Mouse (Mus musculus) liver, adult 2 months (tissue): ENCODE data around the gene St14. TPM values are rescaled to one million over a fixed set of nuclear protein-coding genes. Genes with fewer than 3 reads are reported as not detected.

Experiments used
- DNase-seq: peaks from one replicate; pipeline ENCODE4 v3.0.0-alpha.2; 2011; ENCODE audit warnings: low read depth, low spot score; ENCODE audit errors: extremely low read depth
- H3K27ac ChIP-seq: fragments of 200-500 bp; replicated peaks from 2 replicates; pipeline ENCODE4 v1.5.1; 2012; ENCODE audit warnings: low read depth, mild to moderate bottlenecking, control low read depth, inconsistent platforms, low read length; ENCODE audit not compliant: insufficient read depth
- H3K27me3 ChIP-seq: fragments of 200-500 bp; 2 replicates; pipeline ENCODE4 v1.6.1; 2012; ENCODE audit warnings: mild to moderate bottlenecking, moderate library complexity, low read length, inconsistent platforms; ENCODE audit not compliant: control insufficient read depth, insufficient read depth
- H3K36me3 ChIP-seq: fragments of 200-500 bp; 2 replicates; pipeline ENCODE4 v1.6.1; 2012; ENCODE audit warnings: low read length, inconsistent platforms; ENCODE audit not compliant: control insufficient read depth, insufficient read depth
- H3K4me1 ChIP-seq: fragments of 200-500 bp; 2 replicates; pipeline ENCODE4 v1.6.1; 2011; ENCODE audit warnings: low read length; ENCODE audit not compliant: control insufficient read depth, insufficient read depth
- H3K4me3 ChIP-seq: fragments of 200-500 bp; 2 replicates; pipeline ENCODE4 v1.5.1; 2011; ENCODE audit warnings: low read depth, mild to moderate bottlenecking, control low read depth, low read length, moderate library complexity; ENCODE audit not compliant: insufficient read depth
- H3K79me2 ChIP-seq: fragments of 200-500 bp; 2 replicates; pipeline ENCODE4 v1.6.1; 2012; ENCODE audit warnings: inconsistent platforms, mild to moderate bottlenecking, low read length, moderate library complexity; ENCODE audit not compliant: control insufficient read depth, insufficient read depth
- H3K9ac ChIP-seq: fragments of 200-500 bp; 2 replicates; pipeline ENCODE4 v1.6.1; 2012; ENCODE audit warnings: low read depth, mild to moderate bottlenecking, control low read depth, inconsistent platforms, low read length
- CTCF ChIP-seq: fragments of 200-500 bp; IDR thresholded peaks from 2 replicates; pipeline ENCODE4 v1.5.1; 2011; ENCODE audit warnings: low read depth, low read length, control low read depth
- POLR2A ChIP-seq: fragments of 200-500 bp; IDR thresholded peaks from 2 replicates; pipeline ENCODE4 v1.6.1; 2011; ENCODE audit warnings: low read length, control low read depth; ENCODE audit not compliant: insufficient read depth; ENCODE audit errors: extremely low read depth
- WGBS: fragments of 180-500 bp; shearing (Covaris S2); methylation state at CpG from one replicate; pipeline ENCODE4 v1.1.7; 2018; 5-methylcytosine and 5-hydroxymethylcytosine counted together
- polyA plus RNA-seq: library from polyadenylated mRNA; depleted of rRNA; stranded (reverse); fragments of >200 nt; gene quantifications from 2 replicates; pipeline ENCODE4 v1.2.3, GENCODE M21; 2012; rRNA removed
- total RNA-seq: library from RNA; depleted of rRNA; stranded (reverse); fragments of >200 nt; gene quantifications from 2 replicates; pipeline ENCODE4 v1.2.3, GENCODE M21; 2014; rRNA removed

The St14 gene
- total RNA-seq (0.27 and 0.46 TPM in 2 replicates), polyA plus RNA-seq (0.31 and 0.37 TPM in 2 replicates)

GRCm38 (mm10) chr9:31131205-31131968 lies at the start of gene St14:
TSS of gene St14 (minus strand) at chr9:31131853.
- Histone ChIP-seq H3K27me3 (peaks cover 9% of the 10 kb centered on the region), H3K27ac (no peak within 1 kb of the TSS), H3K4me1 (no peaks in the 10 kb centered on the region; the same call in 1 of the 2 replicates), H3K4me3 (peak within 1 kb of the TSS; percentile 59; the same call in 1 of the 2 replicates), H3K9ac (peak within 1 kb of the TSS; percentile 51; the same call in 1 of the 2 replicates), H3K36me3 (no peaks in the 10 kb centered on the region), H3K79me2 (no peaks in the 10 kb centered on the region)
- TF ChIP-seq CTCF, result no peak
- no peak for TF ChIP-seq POLR2A
- no peak for DNase-seq
- 1% methylated on average over 74 of the region's 74 CpGs for WGBS

- Histone ChIP-seq H3K27ac (no peak overlapping the region), H3K9ac (no peak overlapping the region), H3K27me3 (no peaks in the 10 kb centered on the region), H3K36me3 (peaks cover 13% of the 10 kb centered on the region; the same call in 1 of the 2 replicates), H3K79me2 (peaks cover 33% of the 10 kb centered on the region), H3K4me1 (peaks cover 10% of the 10 kb centered on the region; the same call in 1 of the 2 replicates), H3K4me3 (no peak overlapping the region)
- no peak for TF ChIP-seq CTCF
- no peak for TF ChIP-seq POLR2A
- no peak for DNase-seq
- 81% methylated on average over 6 of the region's 6 CpGs for WGBS
Measured at GRCm38 (mm10) chr9:31177692-31178091, 46.0 kb upstream of the St14 start.

- DNase-seq, result peak; percentile 86
- peak overlapping the region; percentile 39; the same call in 1 of the 2 replicates for H3K27ac ChIP-seq
Measured at GRCm38 (mm10) chr9:31176379-31177130, 44.9 kb upstream of the St14 start.

GRCm38 (mm10) chr9:31175978-31176377 lies 44.3 kb upstream of the St14 start:
- Histone ChIP-seq H3K79me2 (peaks cover 22% of the 10 kb centered on the region), H3K4me3 (no peak overlapping the region), H3K4me1 (peaks cover 7% of the 10 kb centered on the region; the same call in 1 of the 2 replicates), H3K36me3 (peaks cover 23% of the 10 kb centered on the region), H3K27ac (no peak overlapping the region), H3K9ac (no peak overlapping the region), H3K27me3 (no peaks in the 10 kb centered on the region)
- WGBS, result 91% methylated on average over 3 of the region's 3 CpGs
- TF ChIP-seq CTCF (no peak), POLR2A (no peak)
- no peak for DNase-seq

More at GRCm38 (mm10) chr9:31176379-31177130, 44.9 kb upstream of the St14 start:
- peaks cover 10% of the 10 kb centered on the region; the same call in 1 of the 2 replicates for H3K4me1 ChIP-seq
- TF ChIP-seq CTCF, result no peak
- no peak for TF ChIP-seq POLR2A
- peaks cover 20% of the 10 kb centered on the region for H3K36me3 ChIP-seq
- no peak overlapping the region for H3K4me3 ChIP-seq
- H3K27me3 ChIP-seq, result no peaks in the 10 kb centered on the region
- no peak overlapping the region for H3K9ac ChIP-seq
- H3K79me2 ChIP-seq, result peaks cover 26% of the 10 kb centered on the region
- 53% methylated on average over 8 of the region's 8 CpGs for WGBS

- no peaks in the 10 kb centered on the region for H3K27me3 ChIP-seq
- peaks cover 7% of the 10 kb centered on the region; the same call in 1 of the 2 replicates for H3K4me1 ChIP-seq
- H3K9ac ChIP-seq, result no peak overlapping the region
- no peak for DNase-seq
- no peak overlapping the region for H3K4me3 ChIP-seq
- peaks cover 23% of the 10 kb centered on the region for H3K36me3 ChIP-seq
- no peak overlapping the region for H3K27ac ChIP-seq
- H3K79me2 ChIP-seq, result peaks cover 18% of the 10 kb centered on the region; the same call in 1 of the 2 replicates
- 87% methylated on average over 6 of the region's 6 CpGs for WGBS
- TF ChIP-seq POLR2A, result no peak
- TF ChIP-seq CTCF, result no peak
Measured at GRCm38 (mm10) chr9:31175346-31175745, 43.7 kb upstream of the St14 start.
